Mouse (Mus musculus) stomach, postnatal 0 days (tissue): ENCODE results near the gene Samd9l.

Experiments used
- CTCF ChIP-seq: IDR thresholded peaks from 2 replicates; pipeline ENCODE4 v1.5.1; 2016; ENCODE audit warnings: antibody characterized with exemption, low read depth, mild to moderate bottlenecking, moderate library complexity
- EP300 ChIP-seq: optimal IDR thresholded peaks from 2 replicates; pipeline ENCODE3; 2016; ENCODE audit warnings: antibody characterized with exemption

GRCm38 (mm10) chr6:3447404-3447803 is 48.0 kb upstream of the Samd9l start:
- TF ChIP-seq EP300, result no peak
- peak; percentile 100 for TF ChIP-seq CTCF
